Mouse (Mus musculus) embryonic fibroblast, embryonic 13.5 days (primary cell): Measurements from ENCODE around the gene Etfbkmt. TPM values are rescaled to one million over a fixed set of nuclear protein-coding genes. Genes with fewer than 3 reads are reported as not detected.
"Not testable (repeated sequence)": the region's sequence is repeated elsewhere in the genome, so short reads cannot be mapped to it uniquely, and the experiment has no call there.

Experiments used
- H3K27ac ChIP-seq: 2 replicates; pipeline ENCODE4 v1.5.1; 2012; ENCODE audit warnings: low read length, control low read depth, inconsistent platforms; ENCODE audit not compliant: insufficient read depth
- H3K4me1 ChIP-seq: 2 replicates; pipeline ENCODE4 v1.6.1; 2011; ENCODE audit warnings: low read length; ENCODE audit not compliant: control insufficient read depth, insufficient read depth
- H3K4me3 ChIP-seq: 2 replicates; pipeline ENCODE4 v1.5.1; 2011; ENCODE audit warnings: mild to moderate bottlenecking, control low read depth, low read length; ENCODE audit not compliant: insufficient read depth
- CTCF ChIP-seq: IDR thresholded peaks from 2 replicates; pipeline ENCODE4 v1.5.1; 2011; ENCODE audit warnings: mild to moderate bottlenecking, control low read depth, low read length, moderate library complexity, borderline replicate concordance; ENCODE audit not compliant: insufficient read depth
- POLR2A ChIP-seq: IDR thresholded peaks from 2 replicates; pipeline ENCODE4 v1.6.1; 2011; ENCODE audit warnings: low read depth, mild to moderate bottlenecking, control low read depth, low read length, moderate library complexity
- polyA plus RNA-seq: library from polyadenylated mRNA; stranded (reverse); fragments of >200 nt; gene quantifications from 2 replicates; pipeline ENCODE4 v1.2.4, GENCODE M21; 2011; ENCODE audit warnings: low read depth; ENCODE audit not compliant: missing spikeins, insufficient read length

Etfbkmt gene
- polyA plus RNA-seq, 1 experiment = 6.0 TPM

DNA sequence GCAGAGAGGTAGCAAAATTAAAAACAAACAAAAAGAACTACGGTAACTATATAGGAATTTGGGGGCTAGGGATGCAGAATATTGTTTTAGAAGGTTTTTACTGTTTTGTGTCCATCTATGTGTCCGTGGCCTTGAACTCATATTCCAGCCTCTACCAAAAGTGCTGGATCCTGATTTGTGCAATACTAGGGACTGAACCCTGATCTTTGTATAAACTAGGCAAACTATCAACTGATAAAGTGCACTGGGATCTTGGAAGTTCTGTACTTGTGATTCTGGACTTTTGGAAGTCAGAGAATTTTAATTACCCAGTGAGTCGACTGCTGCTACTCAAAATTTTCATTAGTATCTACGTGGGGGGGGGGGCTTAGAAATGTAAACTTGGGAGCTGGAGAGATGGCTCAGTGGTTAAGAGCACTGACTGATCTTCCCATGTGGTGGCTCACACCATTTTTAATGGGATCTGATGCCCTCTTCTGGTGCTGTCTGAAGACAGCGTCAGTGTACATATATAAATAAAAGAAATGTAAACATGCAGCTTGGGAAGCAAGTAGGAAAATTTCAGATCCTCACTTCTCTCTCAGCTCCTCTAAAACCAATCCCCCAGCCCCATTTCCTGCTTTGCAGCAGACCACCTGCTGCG, 13.9 kb downstream of the Etfbkmt start:
- TF ChIP-seq POLR2A = no peak
- no peak for TF ChIP-seq CTCF
- H3K27ac ChIP-seq = no peak overlapping the region
- H3K4me3 ChIP-seq = no peak overlapping the region
- no peaks in the 10 kb centered on the region for H3K4me1 ChIP-seq

DNA sequence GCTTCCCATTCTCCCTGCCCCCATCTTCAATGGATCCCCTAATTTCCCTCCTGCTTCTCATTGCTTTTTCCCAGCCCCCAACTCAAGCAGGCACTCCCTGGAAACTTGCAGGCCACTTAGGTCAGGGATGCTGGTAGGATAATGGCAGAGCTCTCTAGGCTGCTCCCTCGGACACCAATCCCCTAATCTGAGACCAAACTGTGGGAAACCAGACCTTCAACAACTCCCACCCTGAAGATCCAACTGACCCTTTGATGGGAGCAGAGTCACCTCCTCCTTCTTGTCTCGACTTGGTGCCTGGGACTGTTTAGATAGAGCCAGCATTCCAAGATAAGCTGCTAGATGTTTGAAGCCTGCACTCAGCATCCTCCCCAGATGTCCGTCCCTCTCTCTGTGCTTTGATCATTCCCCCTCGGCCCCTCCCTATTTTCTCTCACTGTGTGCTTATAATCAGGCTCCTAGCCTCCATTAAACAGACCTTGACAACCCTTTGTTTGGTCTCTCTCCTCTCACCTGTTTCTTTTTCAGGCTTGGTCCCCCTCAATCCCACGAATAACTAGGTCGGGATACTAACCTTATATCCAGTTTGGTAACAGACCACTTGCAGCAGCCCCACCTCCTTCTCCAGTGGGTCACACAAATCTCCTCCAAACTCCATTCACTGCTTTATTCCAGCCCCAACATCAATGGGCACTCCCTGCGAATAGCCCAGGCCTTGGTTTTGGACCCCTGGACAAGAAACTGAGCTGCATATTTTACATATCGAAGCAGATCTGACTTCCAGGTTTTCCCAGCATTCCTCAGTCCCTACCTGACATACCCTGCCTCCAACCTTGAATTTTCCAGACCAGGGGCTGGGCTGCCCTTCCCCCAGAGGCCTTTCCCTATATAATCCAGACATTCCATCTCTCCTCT, 14.7 kb downstream of the Etfbkmt start:
- Histone ChIP-seq H3K27ac (no peak overlapping the region), H3K4me1 (no peaks in the 10 kb centered on the region), H3K4me3 (no peak overlapping the region)
- TF ChIP-seq POLR2A (no peak), CTCF (no peak)

DNA sequence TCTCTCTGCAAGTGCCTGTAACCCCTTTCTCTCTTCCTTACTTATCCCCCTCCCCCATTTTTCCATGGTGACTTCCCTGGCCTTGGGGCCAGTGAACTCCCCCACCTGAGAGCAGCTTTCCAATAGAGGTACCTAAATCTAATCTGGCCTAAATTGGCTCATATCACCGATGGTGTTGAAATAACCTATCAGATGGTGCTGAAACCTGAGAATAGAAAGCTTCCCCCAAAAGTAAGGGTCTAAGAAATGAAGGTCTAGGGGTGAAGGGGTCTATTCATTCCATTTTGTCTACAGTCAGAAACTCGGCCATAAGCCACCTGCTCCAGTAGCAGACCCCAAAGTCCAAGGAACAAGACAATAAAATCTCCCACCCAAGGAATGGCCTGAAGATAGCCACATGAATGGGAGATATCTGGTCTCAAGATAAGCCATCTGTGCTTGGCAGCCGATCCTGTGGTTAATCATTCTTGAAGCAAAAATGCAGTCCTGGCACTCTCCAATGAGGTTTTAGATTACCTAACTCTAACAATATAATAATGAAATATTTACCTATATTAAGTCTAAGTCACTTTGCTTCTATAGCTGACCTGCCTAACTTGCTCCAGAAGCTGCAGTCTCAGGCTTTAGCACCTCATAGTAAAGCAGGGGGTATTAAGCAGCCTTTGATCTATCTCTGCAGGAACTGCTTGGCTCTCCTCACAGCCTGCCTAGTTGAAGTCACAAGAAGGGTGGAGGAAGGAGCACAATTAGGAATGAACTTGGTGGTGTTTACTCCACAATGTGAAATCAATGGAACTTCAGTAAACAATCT, 15.6 kb downstream of the Etfbkmt start:
- H3K27ac ChIP-seq = no peak overlapping the region
- no peaks in the 10 kb centered on the region for H3K4me1 ChIP-seq
- TF ChIP-seq POLR2A (no peak), CTCF (no peak)
- H3K4me3 ChIP-seq = no peak overlapping the region

GRCm38 (mm10) chr6:149167038-149167437, 27.4 kb downstream of the Etfbkmt start:
- H3K4me1 ChIP-seq, H3K4me3 ChIP-seq, H3K27ac ChIP-seq: not testable (repeated sequence)

GRCm38 (mm10) chr6:149167672-149168071, 28.0 kb downstream of the Etfbkmt start:
- H3K27ac ChIP-seq = no peak overlapping the region
- no peaks in the 10 kb centered on the region for H3K4me1 ChIP-seq
- no peak overlapping the region for H3K4me3 ChIP-seq
- TF ChIP-seq CTCF = no peak
- TF ChIP-seq POLR2A = no peak

DNA sequence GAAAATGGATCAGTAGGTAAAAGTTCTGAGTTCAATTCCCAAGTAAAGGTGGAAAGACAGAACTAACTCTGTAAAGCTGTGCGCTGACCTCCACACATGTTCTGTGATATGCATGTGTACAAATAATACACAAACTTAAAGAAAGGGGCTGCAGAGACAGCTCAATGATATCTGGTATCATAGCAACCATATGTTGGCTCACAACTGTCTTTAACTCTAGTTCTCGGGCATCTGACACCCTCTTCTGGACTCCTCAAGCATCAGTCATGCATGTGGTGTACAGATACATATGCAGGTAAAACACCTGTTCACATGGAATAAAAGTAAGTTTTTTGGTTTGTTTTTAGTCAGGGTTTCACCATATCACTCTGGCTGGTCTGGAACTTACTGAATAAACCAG, 28.8 kb downstream of the Etfbkmt start:
- TF ChIP-seq CTCF (no peak), POLR2A (no peak)
- H3K27ac ChIP-seq = no peak overlapping the region
- no peaks in the 10 kb centered on the region for H3K4me1 ChIP-seq
- no peak overlapping the region for H3K4me3 ChIP-seq

GRCm38 (mm10) chr6:149169965-149170364, 30.3 kb downstream of the Etfbkmt start:
- not testable (repeated sequence) for H3K4me1 ChIP-seq, H3K27ac ChIP-seq, H3K4me3 ChIP-seq

DNA sequence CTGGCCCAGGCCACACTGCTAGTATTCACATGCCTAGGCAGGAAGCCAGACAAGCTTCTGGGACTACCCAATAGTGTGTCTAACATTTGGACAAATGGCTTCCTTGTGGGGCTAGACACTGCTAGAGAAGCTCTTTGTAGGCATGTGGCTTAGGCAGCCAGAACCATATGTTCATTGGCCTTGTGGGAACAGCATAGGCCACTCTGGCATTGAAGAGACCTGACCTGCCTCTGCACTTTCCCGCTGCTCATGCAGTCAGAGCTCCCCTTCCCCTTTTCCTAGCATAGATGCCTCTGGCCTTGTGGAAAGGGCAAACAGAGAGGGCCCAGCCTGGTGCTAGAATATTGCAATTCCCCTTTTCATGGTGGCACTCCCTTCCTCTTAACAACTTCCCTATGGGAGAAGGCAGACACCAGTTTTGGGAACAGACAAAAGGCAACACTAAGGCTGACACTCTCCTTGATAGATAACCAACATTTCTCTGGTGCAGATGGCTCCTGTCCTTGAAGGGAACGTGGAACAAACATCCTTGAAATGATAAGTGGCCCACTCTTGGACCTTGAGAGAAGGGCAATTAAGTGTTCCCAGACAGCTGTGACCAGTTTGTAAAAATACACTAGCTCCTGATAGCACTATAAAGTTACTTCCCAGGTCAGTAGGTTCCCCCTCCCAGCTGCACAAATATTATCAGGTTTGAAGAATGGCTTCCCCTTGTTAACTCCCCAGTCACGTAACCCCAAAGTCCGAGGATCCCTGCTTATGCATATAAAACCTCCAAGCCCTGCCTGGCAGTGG, 34.4 kb downstream of the Etfbkmt start:
- H3K4me3 ChIP-seq = no peak overlapping the region
- no peak for TF ChIP-seq POLR2A
- no peak for TF ChIP-seq CTCF
- H3K4me1 ChIP-seq = no peaks in the 10 kb centered on the region
- no peak overlapping the region for H3K27ac ChIP-seq

DNA sequence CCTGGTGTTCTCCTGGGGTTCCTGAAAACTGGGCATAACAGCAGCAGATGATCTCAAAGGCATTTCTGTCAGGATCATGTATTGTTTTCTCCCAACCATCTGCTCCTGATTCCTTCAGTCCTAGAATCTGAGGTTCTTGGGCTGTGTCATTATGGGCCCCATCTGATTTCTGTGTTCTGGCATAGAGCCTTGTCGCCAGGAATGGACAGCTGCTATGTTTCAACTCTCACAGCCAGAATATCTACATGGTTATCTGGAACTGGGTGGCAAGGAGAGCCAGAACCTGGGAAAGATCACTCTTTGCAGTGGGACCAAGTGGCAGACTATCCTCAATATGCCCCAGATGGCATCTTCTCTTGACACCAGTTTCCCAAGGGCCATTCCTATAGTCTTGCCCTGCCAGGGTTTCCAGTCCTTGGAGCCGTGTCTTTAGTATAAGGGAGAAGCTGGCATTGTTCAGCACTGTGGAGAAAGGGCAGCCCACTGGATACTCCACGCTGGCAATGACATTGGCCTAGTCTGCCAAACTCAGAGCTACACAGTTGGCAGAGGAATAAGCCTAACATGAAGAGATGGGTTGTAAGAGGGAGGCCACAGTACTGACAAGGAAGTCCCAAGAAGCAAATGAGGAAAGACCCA, 35.4 kb downstream of the Etfbkmt start:
- no peak overlapping the region for H3K4me3 ChIP-seq
- no peak overlapping the region for H3K27ac ChIP-seq
- H3K4me1 ChIP-seq = no peaks in the 10 kb centered on the region
- TF ChIP-seq CTCF (no peak), POLR2A (no peak)

- Histone ChIP-seq H3K27ac (no peak overlapping the region), H3K4me1 (no peaks in the 10 kb centered on the region), H3K4me3 (no peak overlapping the region)
- TF ChIP-seq CTCF = no peak
- no peak for TF ChIP-seq POLR2A
These were observed 39.4 kb downstream of the Etfbkmt start for GRCm38 (mm10) chr6:149179064-149179463.
